Mouse (Mus musculus): ENCODE measurements around the gene Sf3b4. TPM values are rescaled to one million over a fixed set of nuclear protein-coding genes. Genes with fewer than 3 reads are reported as not detected.

Sf3b4 gene
- polyA plus RNA-seq, 1 experiment, result 52.6 TPM

- Histone ChIP-seq H3K36me3 (ENCODE audit: control insufficient read depth, insufficient read depth, low read length) (peaks cover 3% of the 10 kb centered on the region; the same call in 1 of the 2 replicates), H3K27ac (ENCODE audit: insufficient read depth, low read depth, low read length) (peak overlapping the region; percentile 89), H3K4me1 (ENCODE audit: control insufficient read depth, insufficient read depth, low read length) (peaks cover 6% of the 10 kb centered on the region), H3K27me3 (replicated peaks; ENCODE audit: control insufficient read depth, insufficient read depth, low read length) (no peaks in the 10 kb centered on the region), H3K4me3 (ENCODE audit: insufficient read depth, low read depth, low read length) (peak overlapping the region; percentile 82)
- TF ChIP-seq POLR2A (IDR thresholded peaks at IDR 0.05; ENCODE audit: low read depth, low read length) (no peak), CTCF (conservative IDR thresholded peaks at IDR 0.05; ENCODE audit: insufficient read depth, insufficient read length, low read depth, low read length) (no peak)
- WGBS, result 45% methylated on average over 12 of the region's 12 CpGs
- DNase-seq, result no peak
These were observed 9.6 kb downstream of the Sf3b4 start for GRCm38 (mm10) chr3:96181510-96182381.

GRCm38 (mm10) chr3:96182382-96182776 lies 10.2 kb downstream of the Sf3b4 start:
- peak; percentile 46 for DNase-seq
- H3K4me1 ChIP-seq (ENCODE audit: control insufficient read depth, insufficient read depth, low read length), result peaks cover 6% of the 10 kb centered on the region
- TF ChIP-seq POLR2A (IDR thresholded peaks at IDR 0.05; ENCODE audit: low read depth, low read length) (no peak), CTCF (conservative IDR thresholded peaks at IDR 0.05; ENCODE audit: insufficient read depth, insufficient read length, low read depth, low read length) (no peak)
- peak overlapping the region; percentile 82 for H3K4me3 ChIP-seq (ENCODE audit: insufficient read depth, low read depth, low read length)
- H3K27me3 ChIP-seq (replicated peaks; ENCODE audit: control insufficient read depth, insufficient read depth, low read length), result no peaks in the 10 kb centered on the region
- H3K27ac ChIP-seq (ENCODE audit: insufficient read depth, low read depth, low read length), result peak overlapping the region; percentile 89
- H3K36me3 ChIP-seq (ENCODE audit: control insufficient read depth, insufficient read depth, low read length), result peaks cover 3% of the 10 kb centered on the region; the same call in 1 of the 2 replicates
- 7% methylated on average over 4 of the region's 4 CpGs for WGBS

- 70% methylated on average over 12 of the region's 12 CpGs for WGBS
- Histone ChIP-seq H3K27me3 (replicated peaks; ENCODE audit: control insufficient read depth, insufficient read depth, low read length) (no peaks in the 10 kb centered on the region), H3K4me3 (ENCODE audit: insufficient read depth, low read depth, low read length) (no peak overlapping the region), H3K4me1 (ENCODE audit: control insufficient read depth, insufficient read depth, low read length) (peaks cover 7% of the 10 kb centered on the region), H3K27ac (ENCODE audit: insufficient read depth, low read depth, low read length) (no peak overlapping the region), H3K36me3 (ENCODE audit: control insufficient read depth, insufficient read depth, low read length) (no peaks in the 10 kb centered on the region)
- no peak for TF ChIP-seq CTCF (conservative IDR thresholded peaks at IDR 0.05; ENCODE audit: insufficient read depth, insufficient read length, low read depth, low read length)
- no peak for TF ChIP-seq POLR2A (IDR thresholded peaks at IDR 0.05; ENCODE audit: low read depth, low read length)
- no peak for DNase-seq
These were observed 20.8 kb downstream of the Sf3b4 start for GRCm38 (mm10) chr3:96192977-96193376.

GRCm38 (mm10) chr3:96194966-96195365 lies 22.8 kb downstream of the Sf3b4 start:
- Histone ChIP-seq H3K36me3 (ENCODE audit: control insufficient read depth, insufficient read depth, low read length) (no peaks in the 10 kb centered on the region), H3K4me1 (ENCODE audit: control insufficient read depth, insufficient read depth, low read length) (peaks cover 7% of the 10 kb centered on the region), H3K27me3 (replicated peaks; ENCODE audit: control insufficient read depth, insufficient read depth, low read length) (no peaks in the 10 kb centered on the region), H3K4me3 (ENCODE audit: insufficient read depth, low read depth, low read length) (no peak overlapping the region), H3K27ac (ENCODE audit: insufficient read depth, low read depth, low read length) (no peak overlapping the region)
- TF ChIP-seq POLR2A (IDR thresholded peaks at IDR 0.05; ENCODE audit: low read depth, low read length) (no peak), CTCF (conservative IDR thresholded peaks at IDR 0.05; ENCODE audit: insufficient read depth, insufficient read length, low read depth, low read length) (no peak)
- no peak for DNase-seq
- 85% methylated on average over 10 of the region's 10 CpGs for WGBS

GRCm38 (mm10) chr3:96195616-96196313 lies 23.6 kb downstream of the Sf3b4 start:
- no peak overlapping the region for H3K27ac ChIP-seq (ENCODE audit: insufficient read depth, low read depth, low read length)
- H3K4me1 ChIP-seq (ENCODE audit: control insufficient read depth, insufficient read depth, low read length), result peaks cover 7% of the 10 kb centered on the region
- no peaks in the 10 kb centered on the region for H3K27me3 ChIP-seq (replicated peaks; ENCODE audit: control insufficient read depth, insufficient read depth, low read length)
- WGBS, result 94% methylated on average over 11 of the region's 11 CpGs
- H3K36me3 ChIP-seq (ENCODE audit: control insufficient read depth, insufficient read depth, low read length), result no peaks in the 10 kb centered on the region
- no peak overlapping the region for H3K4me3 ChIP-seq (ENCODE audit: insufficient read depth, low read depth, low read length)
- DNase-seq, result no peak
- TF ChIP-seq POLR2A (IDR thresholded peaks at IDR 0.05; ENCODE audit: low read depth, low read length) (no peak), CTCF (conservative IDR thresholded peaks at IDR 0.05; ENCODE audit: insufficient read depth, insufficient read length, low read depth, low read length) (no peak)

- no peaks in the 10 kb centered on the region for H3K36me3 ChIP-seq (ENCODE audit: control insufficient read depth, insufficient read depth, low read length)
- H3K4me3 ChIP-seq (ENCODE audit: insufficient read depth, low read depth, low read length), result peak overlapping the region; percentile 74
- TF ChIP-seq CTCF (conservative IDR thresholded peaks at IDR 0.05; ENCODE audit: insufficient read depth, insufficient read length, low read depth, low read length) (no peak), POLR2A (IDR thresholded peaks at IDR 0.05; ENCODE audit: low read depth, low read length) (no peak)
- WGBS, result 16% methylated on average over 27 of the region's 27 CpGs
- no peaks in the 10 kb centered on the region for H3K27me3 ChIP-seq (replicated peaks; ENCODE audit: control insufficient read depth, insufficient read depth, low read length)
- H3K27ac ChIP-seq (ENCODE audit: insufficient read depth, low read depth, low read length), result peak overlapping the region; percentile 79
- peaks cover 7% of the 10 kb centered on the region for H3K4me1 ChIP-seq (ENCODE audit: control insufficient read depth, insufficient read depth, low read length)
- DNase-seq, result no peak
These were observed 24.5 kb downstream of the Sf3b4 start for GRCm38 (mm10) chr3:96196437-96197128.

All from kidney, adult 2 months (tissue).